Mouse (Mus musculus) heart, embryonic 12.5 days (tissue): ENCODE results near the gene S100a2. TPM values are rescaled to one million over a fixed set of nuclear protein-coding genes. Genes with fewer than 3 reads are reported as not detected.

Experiments used
- ATAC-seq: fragments of 200-750 bp; cut with Nextera tagmentation; 2 replicates; pipeline ENCODE4 v1.8.0; 2017; ENCODE audit warnings: moderate TSS enrichment, moderate library complexity; ENCODE audit not compliant: insufficient number of reproducible peaks, low FRiP score
- H3K27ac ChIP-seq: fragments of 300-500 bp; sonication (generic); 2 replicates; pipeline ENCODE4 v1.5.1; 2016; ENCODE audit warnings: mild to moderate bottlenecking, moderate library complexity; ENCODE audit not compliant: poor library complexity, severe bottlenecking
- H3K27me3 ChIP-seq: fragments of 300-500 bp; sonication (generic); replicated peaks from 2 replicates; pipeline ENCODE4 v1.6.1; 2016; ENCODE audit warnings: mild to moderate bottlenecking, moderate library complexity
- H3K36me3 ChIP-seq: fragments of 300-500 bp; sonication (generic); 2 replicates; pipeline ENCODE4 v1.6.1; 2016; ENCODE audit warnings: mild to moderate bottlenecking, moderate library complexity
- H3K4me1 ChIP-seq: fragments of 300-500 bp; sonication (generic); replicated peaks from 2 replicates; pipeline ENCODE4 v1.6.1; 2016; ENCODE audit warnings: mild to moderate bottlenecking
- H3K4me2 ChIP-seq: fragments of 300-500 bp; sonication (generic); 2 replicates; pipeline ENCODE4 v1.6.1; 2016; ENCODE audit warnings: mild to moderate bottlenecking, moderate library complexity
- H3K4me3 ChIP-seq: fragments of 300-500 bp; sonication (generic); 2 replicates; pipeline ENCODE4 v1.5.1; 2016; ENCODE audit warnings: mild to moderate bottlenecking
- H3K9ac ChIP-seq: fragments of 300-500 bp; sonication (generic); 2 replicates; pipeline ENCODE4 v1.6.1; 2016; ENCODE audit warnings: mild to moderate bottlenecking, moderate library complexity
- H3K9me3 ChIP-seq: fragments of 300-500 bp; sonication (generic); replicated peaks from 2 replicates; pipeline ENCODE4 v1.6.1; 2016; ENCODE audit warnings: mild to moderate bottlenecking, moderate library complexity
- WGBS: fragments of 180-500 bp; shearing (Covaris S2); methylation state at CpG from one replicate; pipeline ENCODE4 v1.1.7; 2016; 5-methylcytosine and 5-hydroxymethylcytosine counted together
- polyA plus RNA-seq: library from polyadenylated mRNA; unstranded; fragments of >200 nt; fragmentation: Nextera tagmentation; extraction: Ambion mirVana; gene quantifications from 2 replicates; pipeline ENCODE4 v1.2.1, GENCODE M21; 2016

Gene S100a2
- polyA plus RNA-seq, 1 experiment from 2014 or later, result not detected

DNA sequence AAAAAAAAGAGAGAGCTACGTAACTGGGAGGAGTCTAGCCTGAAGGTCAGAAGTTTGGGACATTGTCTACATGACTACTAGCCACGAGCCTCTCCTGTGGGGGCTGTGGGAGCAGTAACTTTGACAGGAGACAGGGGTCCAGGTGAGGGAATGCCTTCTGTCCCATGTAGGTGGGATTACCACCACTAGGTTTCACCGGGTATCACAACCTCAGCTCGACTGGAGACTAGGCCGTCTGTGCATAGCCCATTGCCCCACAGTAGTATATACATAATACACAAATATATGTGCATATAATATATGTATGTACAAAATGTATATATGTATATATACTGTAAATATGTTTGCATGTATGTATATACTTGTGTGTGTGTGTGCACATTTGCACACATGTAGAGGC, 8.9 kb upstream of the S100a2 start:
- Histone ChIP-seq H3K4me1 (peaks cover 12% of the 10 kb centered on the region), H3K9me3 (no peaks in the 10 kb centered on the region), H3K36me3 (no peaks in the 10 kb centered on the region), H3K27ac (no peak overlapping the region), H3K4me3 (no peak overlapping the region), H3K27me3 (no peaks in the 10 kb centered on the region), H3K9ac (no peak overlapping the region), H3K4me2 (no peak overlapping the region)
- no peak for ATAC-seq
- WGBS, result 88% methylated on average over 5 of the region's 5 CpGs

DNA sequence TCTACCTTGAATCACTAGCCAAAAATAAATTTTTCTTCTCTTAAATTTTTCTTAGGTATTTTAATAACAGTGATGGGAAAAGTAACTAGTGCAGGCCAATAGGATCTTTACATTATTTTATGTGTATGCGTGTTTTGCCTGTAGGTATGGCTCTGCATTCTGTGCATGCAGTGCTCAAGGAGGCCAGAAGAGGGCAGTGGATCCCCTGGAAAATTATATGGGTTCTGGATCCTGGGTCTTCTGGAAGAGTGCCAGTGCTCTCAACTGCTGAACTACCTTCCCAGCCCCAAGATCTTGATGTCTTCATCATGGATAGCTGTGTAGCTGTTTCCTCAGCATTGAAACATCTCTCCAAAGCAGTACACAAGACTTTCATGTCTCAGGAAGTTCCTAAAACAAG, 7.9 kb upstream of the S100a2 start:
- no peaks in the 10 kb centered on the region for H3K9me3 ChIP-seq
- H3K27me3 ChIP-seq, result no peaks in the 10 kb centered on the region
- no peak overlapping the region for H3K27ac ChIP-seq
- 95% methylated on average over 1 of the region's 1 CpGs for WGBS
- no peak overlapping the region for H3K4me3 ChIP-seq
- no peaks in the 10 kb centered on the region for H3K36me3 ChIP-seq
- peaks cover 18% of the 10 kb centered on the region for H3K4me1 ChIP-seq
- ATAC-seq, result no peak
- no peak overlapping the region for H3K4me2 ChIP-seq
- H3K9ac ChIP-seq, result no peak overlapping the region

GRCm38 (mm10) chr3:90582556-90582955, 7.5 kb upstream of the S100a2 start:
- H3K4me2 ChIP-seq, result no peak overlapping the region
- 85% methylated on average over 4 of the region's 4 CpGs for WGBS

DNA sequence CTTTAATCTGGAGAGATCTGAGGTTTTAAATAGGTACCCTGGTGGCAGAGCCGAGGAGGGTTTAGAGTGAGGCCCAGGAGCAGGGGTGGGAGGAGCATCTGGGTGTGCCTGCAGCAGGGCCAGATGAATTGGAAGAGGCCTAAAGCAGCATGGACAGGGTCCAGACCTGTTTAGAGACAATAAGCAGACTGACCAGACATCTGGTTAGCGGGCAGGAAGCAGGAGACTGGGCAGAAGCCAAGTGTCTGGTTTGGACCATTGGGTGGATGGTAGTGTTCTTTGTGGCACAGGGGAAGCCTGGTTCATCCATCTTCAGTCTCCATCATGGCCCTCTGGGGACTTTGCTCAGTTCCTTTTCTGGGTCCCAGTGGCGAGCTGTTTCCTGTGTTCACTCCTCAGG, 6.2 kb upstream of the S100a2 start:
- ATAC-seq, result no peak
- Histone ChIP-seq H3K4me3 (no peak overlapping the region), H3K9ac (no peak overlapping the region), H3K27ac (no peak overlapping the region), H3K9me3 (no peaks in the 10 kb centered on the region), H3K27me3 (no peaks in the 10 kb centered on the region), H3K36me3 (no peaks in the 10 kb centered on the region), H3K4me1 (peaks cover 26% of the 10 kb centered on the region), H3K4me2 (no peak overlapping the region)
- WGBS, result 32% methylated on average over 3 of the region's 3 CpGs

More at GRCm38 (mm10) chr3:90582556-90582955, 7.5 kb upstream of the S100a2 start:
- Histone ChIP-seq H3K9ac (no peak overlapping the region), H3K27ac (no peak overlapping the region), H3K36me3 (no peaks in the 10 kb centered on the region), H3K9me3 (no peaks in the 10 kb centered on the region), H3K4me1 (peaks cover 22% of the 10 kb centered on the region), H3K4me3 (no peak overlapping the region), H3K27me3 (no peaks in the 10 kb centered on the region)
- no peak for ATAC-seq

GRCm38 (mm10) chr3:90585595-90585994, 4.5 kb upstream of the S100a2 start:
- no peak overlapping the region for H3K27ac ChIP-seq
- no peak overlapping the region for H3K4me2 ChIP-seq
- H3K4me3 ChIP-seq, result no peak overlapping the region
- no peak for ATAC-seq
- H3K27me3 ChIP-seq, result no peaks in the 10 kb centered on the region
- H3K9me3 ChIP-seq, result no peaks in the 10 kb centered on the region
- no peaks in the 10 kb centered on the region for H3K36me3 ChIP-seq
- peaks cover 26% of the 10 kb centered on the region for H3K4me1 ChIP-seq
- WGBS, result 29% methylated on average over 5 of the region's 5 CpGs
- no peak overlapping the region for H3K9ac ChIP-seq

DNA sequence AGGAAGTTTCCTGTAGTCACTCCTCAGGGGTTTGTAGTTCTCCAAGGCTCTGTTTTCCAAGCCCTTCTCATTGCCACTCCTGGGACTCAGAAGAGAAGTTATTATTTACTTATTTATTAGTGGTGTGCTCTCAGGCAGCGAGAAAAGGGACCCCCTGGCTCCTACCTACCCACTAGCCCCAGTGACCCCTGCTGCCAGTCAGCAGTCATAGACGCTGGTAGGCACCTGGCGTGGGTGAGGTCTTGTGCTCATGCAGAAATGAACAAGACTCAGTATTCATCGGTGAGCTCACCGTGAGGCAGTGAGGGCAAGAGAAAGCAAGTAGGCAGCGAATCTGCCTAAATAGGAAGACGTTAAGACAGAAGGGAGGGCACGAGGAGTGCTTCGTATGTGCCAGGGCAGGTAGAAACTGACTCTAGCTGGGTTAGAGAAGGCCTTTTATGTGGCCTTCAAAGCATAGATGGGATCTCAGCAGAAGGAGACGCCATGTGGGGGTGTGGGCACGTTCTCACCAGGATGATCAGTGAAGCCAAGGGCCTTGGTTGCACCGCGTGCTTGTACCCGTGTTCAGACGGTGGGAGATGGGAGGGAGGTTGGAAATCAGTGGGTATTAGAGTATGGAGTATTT, 3.9 kb upstream of the S100a2 start:
- no peaks in the 10 kb centered on the region for H3K9me3 ChIP-seq
- no peaks in the 10 kb centered on the region for H3K27me3 ChIP-seq
- H3K4me1 ChIP-seq, result peaks cover 26% of the 10 kb centered on the region
- WGBS, result 81% methylated on average over 15 of the region's 15 CpGs
- no peak overlapping the region for H3K4me2 ChIP-seq
- no peak overlapping the region for H3K4me3 ChIP-seq
- H3K9ac ChIP-seq, result no peak overlapping the region
- no peak for ATAC-seq
- H3K36me3 ChIP-seq, result no peaks in the 10 kb centered on the region
- no peak overlapping the region for H3K27ac ChIP-seq

GRCm38 (mm10) chr3:90586906-90587305, 3.1 kb upstream of the S100a2 start:
- no peaks in the 10 kb centered on the region for H3K9me3 ChIP-seq
- peaks cover 26% of the 10 kb centered on the region for H3K4me1 ChIP-seq
- no peaks in the 10 kb centered on the region for H3K36me3 ChIP-seq
- no peak overlapping the region for H3K9ac ChIP-seq
- 41% methylated on average over 10 of the region's 10 CpGs for WGBS
- no peak overlapping the region for H3K4me2 ChIP-seq
- ATAC-seq, result no peak
- no peak overlapping the region; the same call in 1 of the 2 replicates for H3K27ac ChIP-seq
- H3K4me3 ChIP-seq, result no peak overlapping the region
- H3K27me3 ChIP-seq, result no peaks in the 10 kb centered on the region

GRCm38 (mm10) chr3:90587361-90588101, 2.5 kb upstream of the S100a2 start:
- Histone ChIP-seq H3K4me2 (no peak overlapping the region), H3K4me1 (peaks cover 26% of the 10 kb centered on the region), H3K4me3 (no peak overlapping the region), H3K9ac (no peak overlapping the region), H3K27me3 (no peaks in the 10 kb centered on the region), H3K9me3 (no peaks in the 10 kb centered on the region), H3K36me3 (no peaks in the 10 kb centered on the region), H3K27ac (no peak overlapping the region)
- ATAC-seq, result no peak
- WGBS, result 79% methylated on average over 14 of the region's 14 CpGs

GRCm38 (mm10) chr3:90589390-90589789, 657 bp upstream of the S100a2 start:
- WGBS, result 64% methylated on average over 6 of the region's 6 CpGs
- H3K9me3 ChIP-seq, result 0 out of 2 replicates have a peak, but pooled peaks cover 8% of the 10 kb centered on the region
- H3K36me3 ChIP-seq, result no peaks in the 10 kb centered on the region
- H3K4me3 ChIP-seq, result no peak overlapping the region
- no peaks in the 10 kb centered on the region for H3K27me3 ChIP-seq
- no peak overlapping the region for H3K4me2 ChIP-seq
- peaks cover 15% of the 10 kb centered on the region for H3K4me1 ChIP-seq
- no peak for ATAC-seq
- no peak overlapping the region for H3K27ac ChIP-seq
- H3K9ac ChIP-seq, result no peak overlapping the region

GRCm38 (mm10) chr3:90594466-90594865, 4.4 kb downstream of the S100a2 start:
- Histone ChIP-seq H3K4me3 (no peak overlapping the region), H3K9ac (no peak overlapping the region), H3K4me2 (no peak overlapping the region), H3K27me3 (no peaks in the 10 kb centered on the region), H3K4me1 (0 out of 2 replicates have a peak, but pooled peaks cover 3% of the 10 kb centered on the region), H3K9me3 (peaks cover 8% of the 10 kb centered on the region; the same call in 1 of the 2 replicates), H3K36me3 (no peaks in the 10 kb centered on the region), H3K27ac (no peak overlapping the region)
- 64% methylated on average over 1 of the region's 1 CpGs for WGBS
- no peak for ATAC-seq

DNA sequence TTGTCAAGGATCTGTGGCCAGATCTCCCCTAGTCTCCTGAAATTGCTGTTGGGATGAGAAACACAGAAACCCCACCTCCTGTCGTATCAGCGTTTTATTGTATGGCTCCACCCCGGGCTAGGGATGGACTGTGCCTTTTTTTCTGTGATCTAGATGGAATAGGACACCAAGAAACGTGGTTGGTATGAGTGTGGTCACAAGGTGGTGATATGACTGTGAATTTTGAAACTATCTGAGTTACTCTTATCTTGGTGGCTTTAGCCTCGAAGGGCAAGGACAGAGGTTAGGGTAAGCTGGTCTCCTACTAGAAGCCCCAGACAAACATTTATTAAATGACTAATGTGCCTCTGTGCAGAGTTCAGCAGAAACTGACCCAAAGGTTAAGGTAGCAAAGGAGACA, 5.5 kb downstream of the S100a2 start:
- Histone ChIP-seq H3K9me3 (peaks cover 8% of the 10 kb centered on the region; the same call in 1 of the 2 replicates), H3K4me1 (peaks cover 3% of the 10 kb centered on the region; the same call in 1 of the 2 replicates), H3K27me3 (no peaks in the 10 kb centered on the region), H3K9ac (no peak overlapping the region), H3K36me3 (no peaks in the 10 kb centered on the region), H3K4me2 (no peak overlapping the region), H3K4me3 (no peak overlapping the region), H3K27ac (no peak overlapping the region)
- ATAC-seq, result no peak
- 59% methylated on average over 5 of the region's 5 CpGs for WGBS
